Mouse (Mus musculus) embryonic facial prominence, embryonic 15.5 days (tissue): ENCODE data around the gene Gm20671. TPM values are rescaled to one million over a fixed set of nuclear protein-coding genes. Genes with fewer than 3 reads are reported as not detected.
"Not testable (repeated sequence)": the region's sequence is repeated elsewhere in the genome, so short reads cannot be mapped to it uniquely, and the experiment has no call there.

ENCODE experiments used
- ATAC-seq: fragments of 200-750 bp; cut with Nextera tagmentation; 2 replicates; pipeline ENCODE4 v1.8.0; 2017; ENCODE audit warnings: low read depth, moderate TSS enrichment; ENCODE audit not compliant: insufficient number of reproducible peaks, low FRiP score, low TSS enrichment
- H3K27ac ChIP-seq: fragments of 300-500 bp; sonication (generic); replicated peaks from 2 replicates; pipeline ENCODE4 v1.5.1; 2015; ENCODE audit warnings: mild to moderate bottlenecking, inconsistent platforms
- H3K27me3 ChIP-seq: fragments of 300-500 bp; sonication (generic); 2 replicates; pipeline ENCODE4 v1.6.1; 2015; ENCODE audit warnings: inconsistent platforms
- H3K36me3 ChIP-seq: fragments of 300-500 bp; sonication (generic); 2 replicates; pipeline ENCODE4 v1.6.1; 2015; ENCODE audit warnings: mild to moderate bottlenecking, inconsistent platforms
- H3K4me1 ChIP-seq: fragments of 300-500 bp; sonication (generic); 2 replicates; pipeline ENCODE4 v1.6.1; 2015; ENCODE audit warnings: inconsistent platforms
- H3K4me2 ChIP-seq: fragments of 300-500 bp; sonication (generic); replicated peaks from 2 replicates; pipeline ENCODE4 v1.6.1; 2015; ENCODE audit warnings: mild to moderate bottlenecking, inconsistent platforms
- H3K4me3 ChIP-seq: fragments of 300-500 bp; sonication (generic); replicated peaks from 2 replicates; pipeline ENCODE4 v1.5.1; 2015; ENCODE audit warnings: mild to moderate bottlenecking, inconsistent platforms
- H3K9ac ChIP-seq: fragments of 300-500 bp; sonication (generic); 2 replicates; pipeline ENCODE4 v1.6.1; 2015; ENCODE audit warnings: inconsistent platforms
- H3K9me3 ChIP-seq: fragments of 300-500 bp; sonication (generic); replicated peaks from 2 replicates; pipeline ENCODE4 v1.6.1; 2016; ENCODE audit warnings: inconsistent platforms
- WGBS: fragments of 180-500 bp; shearing (Covaris S2); methylation state at CpG from one replicate; pipeline ENCODE4 v1.1.7; 2015; 5-methylcytosine and 5-hydroxymethylcytosine counted together
- polyA plus RNA-seq: library from polyadenylated mRNA; unstranded; fragments of >200 nt; fragmentation: Nextera tagmentation; extraction: Ambion mirVana; gene quantifications from 2 replicates; pipeline ENCODE4 v1.2.1, GENCODE M21; 2015

Gm20671 gene
- polyA plus RNA-seq, 1 experiment from 2014 or later: not detected

DNA sequence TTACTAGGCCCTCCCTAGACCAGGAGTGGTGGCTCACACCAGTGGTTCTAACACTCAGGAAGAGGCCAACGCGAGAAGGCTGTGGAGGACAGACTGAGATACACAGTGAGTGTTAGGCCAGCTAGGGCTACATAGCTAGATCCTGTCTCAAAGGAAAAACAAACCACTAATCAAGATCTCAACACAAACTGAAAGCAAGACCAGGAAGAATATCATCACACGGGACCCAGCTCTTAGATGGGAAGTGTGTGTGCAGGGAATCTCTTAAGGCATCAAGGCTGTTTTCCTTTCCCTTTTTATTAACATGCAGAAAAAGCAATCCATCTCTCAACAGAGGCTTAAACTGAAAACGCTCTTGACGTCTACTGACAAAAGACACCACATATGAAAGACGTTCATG lies 25.1 kb upstream of the Gm20671 start:
- H3K4me2 ChIP-seq: peak overlapping the region; percentile 63
- no peaks in the 10 kb centered on the region for H3K9me3 ChIP-seq
- H3K9ac ChIP-seq: no peak overlapping the region
- H3K27ac ChIP-seq: no peak overlapping the region
- peaks cover 26% of the 10 kb centered on the region for H3K4me1 ChIP-seq
- H3K27me3 ChIP-seq: no peaks in the 10 kb centered on the region
- 53% methylated on average over 6 of the region's 6 CpGs for WGBS
- 0 out of 2 replicates have a peak, but pooled peaks cover 2% of the 10 kb centered on the region for H3K36me3 ChIP-seq
- H3K4me3 ChIP-seq: peak overlapping the region; percentile 96
- ATAC-seq: no peak

DNA sequence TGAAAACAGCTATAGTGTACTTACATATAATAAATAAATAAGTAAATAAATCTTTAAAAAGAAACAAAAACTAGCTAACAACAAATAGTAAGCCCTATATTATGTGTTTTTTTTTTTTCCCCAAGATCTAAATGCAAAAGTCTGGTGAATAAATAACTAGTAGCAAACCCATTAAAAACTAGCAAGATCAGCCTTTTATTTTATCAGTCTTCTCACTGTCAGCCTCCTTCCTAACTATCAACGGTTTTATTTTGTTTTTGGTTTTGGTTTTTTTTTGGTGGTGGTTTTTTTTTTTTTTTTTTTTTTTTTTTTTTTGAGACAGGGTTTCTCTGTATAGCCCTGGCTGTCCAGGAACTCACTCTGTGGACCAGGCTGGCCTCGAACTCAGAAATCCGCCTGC lies 22.7 kb upstream of the Gm20671 start:
- H3K9ac ChIP-seq, ATAC-seq, H3K9me3 ChIP-seq, H3K27me3 ChIP-seq, H3K4me3 ChIP-seq, H3K27ac ChIP-seq, H3K4me2 ChIP-seq: not testable (repeated sequence)
- 94% methylated on average over 3 of the region's 3 CpGs for WGBS
- H3K36me3 ChIP-seq: peaks cover 15% of the 10 kb centered on the region
- H3K4me1 ChIP-seq: peaks cover 26% of the 10 kb centered on the region

GRCm38 (mm10) chr5:32849178-32849577 lies 22.3 kb upstream of the Gm20671 start:
- ATAC-seq: no peak
- 97% methylated on average over 3 of the region's 3 CpGs for WGBS
- H3K4me2 ChIP-seq: no peak overlapping the region
- H3K4me1 ChIP-seq: peaks cover 26% of the 10 kb centered on the region
- no peak overlapping the region for H3K9ac ChIP-seq
- H3K27ac ChIP-seq: no peak overlapping the region
- H3K27me3 ChIP-seq: no peaks in the 10 kb centered on the region
- H3K9me3 ChIP-seq: no peaks in the 10 kb centered on the region
- H3K36me3 ChIP-seq: peaks cover 19% of the 10 kb centered on the region
- no peak overlapping the region for H3K4me3 ChIP-seq

DNA sequence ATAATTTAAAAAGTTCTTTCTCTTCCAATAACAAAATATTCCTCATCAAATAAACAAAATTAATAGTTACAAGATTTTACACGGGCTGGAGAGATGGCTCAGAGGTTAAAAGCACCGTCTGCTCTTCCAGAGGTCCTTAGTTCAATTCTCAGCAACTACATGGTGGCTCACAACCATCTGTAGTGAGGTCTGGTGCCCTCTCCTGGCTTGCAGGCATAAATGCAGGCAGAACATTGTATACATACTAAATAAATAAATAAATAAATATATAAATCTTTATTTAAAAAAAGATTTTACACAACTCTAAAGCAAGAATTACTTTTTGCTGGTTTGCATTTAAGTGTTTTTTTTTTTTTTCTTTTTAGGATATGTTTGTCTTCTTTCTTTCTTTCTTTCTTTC lies 13.1 kb upstream of the Gm20671 start:
- H3K4me1 ChIP-seq: no peaks in the 10 kb centered on the region

GRCm38 (mm10) chr5:32836976-32837375 lies 10.1 kb upstream of the Gm20671 start:
- WGBS: 80% methylated on average over 5 of the region's 5 CpGs
- H3K27ac ChIP-seq: no peak overlapping the region

More for the DNA sequence above, 13.1 kb upstream of the Gm20671 start:
- no peak for ATAC-seq
- H3K4me3 ChIP-seq: no peak overlapping the region
- no peak overlapping the region for H3K9ac ChIP-seq
- H3K9me3 ChIP-seq: no peaks in the 10 kb centered on the region
- WGBS: 94% methylated on average over 2 of the region's 2 CpGs
- H3K27ac ChIP-seq: no peak overlapping the region
- no peak overlapping the region for H3K4me2 ChIP-seq
- peaks cover 77% of the 10 kb centered on the region for H3K36me3 ChIP-seq
- H3K27me3 ChIP-seq: no peaks in the 10 kb centered on the region

GRCm38 (mm10) chr5:32834497-32834896 lies 7.6 kb upstream of the Gm20671 start:
- Histone ChIP-seq H3K4me3 (no peak overlapping the region), H3K27me3 (no peaks in the 10 kb centered on the region), H3K4me1 (no peaks in the 10 kb centered on the region), H3K4me2 (no peak overlapping the region), H3K9ac (no peak overlapping the region), H3K36me3 (peaks cover 69% of the 10 kb centered on the region), H3K9me3 (no peaks in the 10 kb centered on the region), H3K27ac (no peak overlapping the region)
- ATAC-seq: no peak
- WGBS: 88% methylated on average over 1 of the region's 1 CpGs

More at GRCm38 (mm10) chr5:32836976-32837375, 10.1 kb upstream of the Gm20671 start:
- no peak overlapping the region for H3K4me2 ChIP-seq
- H3K9me3 ChIP-seq: no peaks in the 10 kb centered on the region
- H3K4me1 ChIP-seq: no peaks in the 10 kb centered on the region
- no peaks in the 10 kb centered on the region for H3K27me3 ChIP-seq
- no peak overlapping the region for H3K4me3 ChIP-seq
- H3K36me3 ChIP-seq: peaks cover 64% of the 10 kb centered on the region
- ATAC-seq: no peak
- no peak overlapping the region for H3K9ac ChIP-seq

DNA sequence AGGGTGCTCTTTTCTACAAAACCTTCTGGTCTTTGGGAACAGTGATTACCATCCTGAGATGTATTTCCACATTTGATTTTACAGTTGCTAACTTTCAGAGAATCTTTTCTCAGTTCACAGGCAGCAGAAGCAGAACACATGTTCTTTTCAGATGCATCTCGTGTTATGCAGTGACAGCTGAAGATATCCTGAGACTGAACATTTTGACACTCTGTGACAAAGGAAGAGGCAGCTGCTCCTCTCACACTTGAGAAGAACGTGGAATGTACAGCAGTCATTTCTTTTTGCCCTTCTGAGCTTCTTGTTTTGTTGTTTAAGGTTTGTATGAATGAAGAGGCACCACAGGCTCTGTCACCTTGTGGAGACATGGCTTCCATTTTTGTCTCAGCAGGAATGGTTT lies 3.1 kb upstream of the Gm20671 start:
- H3K4me2 ChIP-seq: no peak overlapping the region
- peaks cover 74% of the 10 kb centered on the region for H3K36me3 ChIP-seq
- H3K9me3 ChIP-seq: no peaks in the 10 kb centered on the region
- no peak overlapping the region for H3K4me3 ChIP-seq
- H3K9ac ChIP-seq: no peak overlapping the region
- no peak overlapping the region; the same call in 1 of the 2 replicates for H3K27ac ChIP-seq
- H3K4me1 ChIP-seq: no peaks in the 10 kb centered on the region
- no peak for ATAC-seq
- H3K27me3 ChIP-seq: no peaks in the 10 kb centered on the region
- WGBS: 87% methylated on average over 2 of the region's 2 CpGs

DNA sequence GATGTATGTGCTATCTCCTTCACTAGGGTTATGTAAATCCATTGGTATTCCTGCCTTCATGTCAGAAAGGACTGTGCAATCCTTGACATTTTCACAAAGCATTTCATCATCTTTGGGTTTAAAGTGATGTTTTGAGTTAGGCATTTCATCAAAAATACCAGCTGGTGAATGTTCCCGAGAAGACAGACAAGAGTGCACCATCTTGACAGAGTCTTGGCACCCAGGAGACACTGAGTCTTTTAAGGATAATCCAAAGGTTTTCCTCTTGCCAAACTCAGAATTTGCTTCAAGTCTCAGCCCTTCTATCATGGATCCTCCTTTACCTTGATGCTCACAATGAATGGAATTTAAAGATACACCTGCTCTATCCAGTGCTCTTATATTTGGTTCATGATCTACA lies 1.9 kb upstream of the Gm20671 start:
- not testable (repeated sequence) for H3K4me2 ChIP-seq, H3K27me3 ChIP-seq, ATAC-seq, H3K27ac ChIP-seq, H3K4me1 ChIP-seq, H3K4me3 ChIP-seq, H3K9me3 ChIP-seq, H3K9ac ChIP-seq
- 81% methylated on average over 1 of the region's 1 CpGs for WGBS
- peaks cover 70% of the 10 kb centered on the region for H3K36me3 ChIP-seq

- WGBS: 90% methylated on average over 8 of the region's 8 CpGs
- Histone ChIP-seq H3K27ac (no peak overlapping the region), H3K9me3 (no peaks in the 10 kb centered on the region), H3K4me2 (no peak overlapping the region), H3K36me3 (peaks cover 66% of the 10 kb centered on the region), H3K27me3 (no peaks in the 10 kb centered on the region), H3K4me1 (no peaks in the 10 kb centered on the region), H3K4me3 (no peak overlapping the region), H3K9ac (no peak overlapping the region)
- no peak for ATAC-seq
These were observed 6.4 kb downstream of the Gm20671 start for GRCm38 (mm10) chr5:32820471-32820870.

DNA sequence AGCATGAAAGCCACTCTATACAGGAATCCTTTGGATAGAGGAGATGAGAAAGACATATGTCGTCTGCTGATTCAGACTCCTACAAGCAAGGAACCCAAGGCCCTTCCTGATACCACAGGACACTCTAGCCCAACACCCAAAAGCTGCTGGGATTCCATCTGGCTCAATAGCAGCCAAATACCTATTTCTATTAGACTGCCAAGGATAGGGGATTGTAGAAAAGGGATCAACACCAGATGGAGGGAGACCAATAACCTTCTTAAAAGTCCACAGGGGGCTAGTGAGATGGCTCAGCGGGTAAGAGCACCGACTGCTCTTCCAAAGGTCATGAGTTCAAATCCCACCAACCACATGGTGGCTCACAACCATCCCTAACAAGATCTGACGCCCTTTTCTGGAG lies 11.5 kb downstream of the Gm20671 start:
- Histone ChIP-seq H3K27me3 (no peaks in the 10 kb centered on the region), H3K4me3 (no peak overlapping the region), H3K9me3 (no peaks in the 10 kb centered on the region), H3K9ac (no peak overlapping the region), H3K4me2 (no peak overlapping the region), H3K36me3 (peaks cover 61% of the 10 kb centered on the region), H3K4me1 (no peaks in the 10 kb centered on the region), H3K27ac (no peak overlapping the region)
- no peak for ATAC-seq
- 98% methylated on average over 4 of the region's 4 CpGs for WGBS

DNA sequence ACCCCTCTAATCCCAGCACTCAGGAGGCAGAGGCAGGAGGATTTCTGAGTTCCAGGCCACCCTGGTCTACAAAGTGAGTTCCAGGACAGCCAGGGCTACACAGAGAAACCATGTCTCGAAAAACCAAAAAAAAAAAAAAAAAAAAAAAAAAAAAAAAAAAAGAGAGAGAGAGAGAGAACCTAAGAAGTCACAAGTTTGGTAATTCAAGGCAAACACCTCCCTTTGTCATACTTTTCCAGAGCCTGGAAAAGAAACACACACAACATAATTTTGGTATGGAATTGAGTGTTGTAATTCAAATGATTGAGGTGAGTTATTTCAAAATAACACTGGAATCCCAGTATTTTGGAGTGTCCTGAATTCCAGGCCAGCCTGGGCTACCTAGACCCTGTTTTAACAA lies 40.5 kb downstream of the Gm20671 start:
- not testable (repeated sequence) for H3K9ac ChIP-seq, H3K36me3 ChIP-seq, H3K9me3 ChIP-seq, H3K4me2 ChIP-seq, H3K27ac ChIP-seq, ATAC-seq, H3K4me1 ChIP-seq, H3K27me3 ChIP-seq, H3K4me3 ChIP-seq
- 93% methylated on average over 1 of the region's 1 CpGs for WGBS

- 0 out of 2 replicates have a peak, but pooled peaks cover 6% of the 10 kb centered on the region for H3K4me1 ChIP-seq
- peak within 1 kb of the TSS; percentile 69 for H3K4me2 ChIP-seq
- peaks cover 5% of the 10 kb centered on the region; the same call in 1 of the 2 replicates for H3K36me3 ChIP-seq
- H3K27ac ChIP-seq: peak within 1 kb of the TSS; percentile 72
- no peaks in the 10 kb centered on the region for H3K9me3 ChIP-seq
- peak within 1 kb of the TSS; percentile 58 for H3K9ac ChIP-seq
- ATAC-seq: peak; percentile 98
- peak within 1 kb of the TSS; percentile 83 for H3K4me3 ChIP-seq
- under 1% methylated on average over 51 of the region's 52 CpGs for WGBS
- H3K27me3 ChIP-seq: no peaks in the 10 kb centered on the region
These were observed 41.5 kb downstream of the Gm20671 start, which contains the start of gene Pisd for GRCm38 (mm10) chr5:32785313-32785915. Gene Pisd, minus strand, starts transcription at chr5:32785646.
